Mouse (Mus musculus) inflammation-experienced regulatory T-cells, adult 6 months (primary cell): ENCODE measurements around the gene Grem2. TPM values are rescaled to one million over a fixed set of nuclear protein-coding genes. Genes with fewer than 3 reads are reported as not detected.

Experiments
- ATAC-seq: one replicate; pipeline ENCODE4 v1.8.0; 2017
- polyA plus RNA-seq, 3 experiments: library from polyadenylated mRNA; unstranded; fragments of 100-300 nt; shearing (Covaris generic); gene quantifications; one replicate each; pipeline ENCODE4 v1.2.1; 2017

Grem2 gene
- polyA plus RNA-seq: not detected

DNA sequence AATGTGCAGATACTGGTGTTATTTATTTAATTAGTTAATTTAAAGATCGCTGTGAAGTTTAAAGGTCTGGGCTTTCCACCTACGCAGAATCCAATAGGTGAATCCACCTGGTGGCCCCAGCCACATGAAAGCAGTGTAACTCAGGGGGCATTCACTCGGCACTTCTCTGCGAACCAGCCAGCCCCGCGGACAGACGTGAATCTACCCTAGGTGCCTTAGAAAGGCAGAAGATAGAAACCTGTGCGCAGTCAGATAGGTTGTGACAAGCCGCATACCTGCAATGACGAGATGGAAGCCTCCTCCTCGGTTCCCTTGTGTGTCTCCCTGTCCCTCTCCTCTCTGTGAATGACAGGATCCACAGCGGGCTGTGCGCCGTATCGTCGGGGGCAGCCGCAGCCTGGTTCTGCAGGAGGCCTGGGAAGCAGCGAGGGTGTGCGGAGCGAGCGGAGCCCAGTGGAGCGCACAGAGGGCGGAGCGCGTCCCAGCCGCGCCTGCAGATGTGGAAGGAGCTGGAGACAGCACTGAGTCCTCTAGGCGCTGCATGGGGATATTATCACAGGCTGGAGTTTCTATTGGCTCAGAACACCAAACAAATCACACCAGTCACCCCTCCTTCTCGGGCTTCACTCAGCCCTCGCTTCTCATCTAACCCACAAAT is at the start of gene Grem2:
Grem2 (minus strand) TSS at position 522 of the 658 bp plus-strand sequence.
- ATAC-seq: no peak

DNA sequence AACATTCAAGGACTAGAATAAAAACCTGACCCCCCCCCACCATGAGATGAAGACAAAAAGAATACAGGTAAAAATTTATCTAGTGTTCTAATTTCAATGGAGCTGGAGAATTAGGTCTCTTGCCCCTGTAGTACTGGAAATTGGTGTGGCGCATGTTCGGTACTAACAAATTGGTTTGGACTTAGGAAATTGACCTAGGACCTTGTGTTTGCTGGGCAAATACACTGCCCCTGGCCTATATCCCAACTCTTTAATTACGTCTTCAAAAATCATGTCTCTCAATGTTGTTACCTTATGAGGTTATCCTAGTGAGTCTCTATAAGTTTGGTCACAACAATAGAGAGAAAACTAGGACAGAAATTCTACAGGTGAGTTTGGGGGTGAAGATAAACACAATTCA is 38.2 kb upstream of the Grem2 start:
- no peak for ATAC-seq

DNA sequence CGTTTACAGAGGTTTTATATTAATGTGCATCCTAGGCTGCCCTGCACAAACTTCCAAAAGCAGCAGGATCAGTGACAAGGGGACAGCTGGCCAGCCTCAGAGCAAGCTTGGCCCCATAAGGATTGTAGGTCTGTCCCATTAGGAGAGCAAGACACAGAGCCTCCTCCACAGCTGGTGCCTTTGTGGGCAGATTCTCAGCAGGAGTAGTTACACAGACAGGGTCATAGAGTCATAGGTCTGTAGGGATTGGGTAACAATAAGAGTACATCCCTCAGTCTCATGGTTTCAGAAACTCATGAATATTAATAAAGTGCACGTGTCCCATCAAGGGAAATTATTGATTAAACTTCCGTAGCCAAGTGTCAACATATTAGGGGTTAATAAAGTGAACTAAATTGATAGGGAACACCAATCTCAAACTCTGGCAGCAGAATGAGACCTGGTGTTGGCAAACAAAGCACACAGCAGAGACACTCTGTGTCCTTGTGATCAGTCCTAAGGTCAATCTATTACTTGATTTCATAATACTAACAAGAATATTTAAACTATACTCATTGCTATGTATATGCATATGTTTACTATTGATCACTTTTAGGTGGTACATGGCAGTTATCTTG is 9.5 kb upstream of the Grem2 start:
- ATAC-seq: no peak

DNA sequence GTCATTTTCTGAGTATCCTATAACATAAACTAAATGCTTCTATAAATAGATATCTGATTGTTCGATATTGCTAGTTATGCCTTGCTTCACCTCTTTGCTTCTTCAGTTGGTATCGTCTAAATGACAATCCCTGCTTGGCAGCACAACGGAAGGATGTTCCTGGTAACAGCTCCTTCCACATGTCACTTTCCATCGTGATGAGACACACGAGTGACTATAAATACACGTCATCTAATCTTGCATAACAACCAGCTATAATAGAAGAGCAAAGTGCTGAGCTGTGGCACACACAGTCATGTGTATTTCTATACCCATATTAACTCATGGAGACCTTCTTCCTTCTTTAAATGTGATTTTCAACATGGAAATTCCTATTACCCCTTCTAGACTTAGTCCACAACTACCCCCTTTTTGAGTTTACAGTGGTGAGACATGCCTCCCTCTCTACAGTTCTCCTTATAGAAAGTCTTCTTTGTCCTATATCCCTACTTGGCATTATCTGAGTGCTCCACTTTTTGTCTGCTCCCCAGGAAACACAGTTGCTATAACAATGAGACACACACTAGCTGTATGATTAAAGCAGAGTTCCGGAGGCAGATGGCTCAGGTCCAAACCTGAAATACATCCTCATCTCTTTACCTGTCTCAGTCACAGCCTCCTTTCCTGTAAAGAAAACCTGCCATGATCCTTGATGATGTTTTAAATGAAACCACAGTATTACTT is 8.0 kb upstream of the Grem2 start:
- no peak for ATAC-seq

DNA sequence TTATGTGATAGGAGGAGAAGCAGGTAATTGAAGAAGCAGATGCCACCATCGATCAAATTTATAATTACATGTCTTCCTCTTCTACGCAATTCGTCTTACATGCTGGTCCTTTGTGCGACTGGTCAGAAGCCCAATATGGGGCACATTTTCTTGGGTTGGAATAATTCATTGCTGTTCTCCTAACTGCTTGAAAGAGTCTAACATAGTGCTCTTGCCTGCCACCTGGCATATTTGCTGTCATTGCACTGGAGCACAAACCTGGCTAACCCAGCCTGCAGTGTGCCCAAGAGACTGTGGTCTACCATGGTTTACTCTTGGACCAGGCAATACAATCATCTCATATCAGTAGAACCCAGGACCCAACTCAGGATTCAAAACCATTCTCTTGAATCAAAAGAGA is 2.7 kb downstream of the Grem2 start:
- no peak for ATAC-seq

DNA sequence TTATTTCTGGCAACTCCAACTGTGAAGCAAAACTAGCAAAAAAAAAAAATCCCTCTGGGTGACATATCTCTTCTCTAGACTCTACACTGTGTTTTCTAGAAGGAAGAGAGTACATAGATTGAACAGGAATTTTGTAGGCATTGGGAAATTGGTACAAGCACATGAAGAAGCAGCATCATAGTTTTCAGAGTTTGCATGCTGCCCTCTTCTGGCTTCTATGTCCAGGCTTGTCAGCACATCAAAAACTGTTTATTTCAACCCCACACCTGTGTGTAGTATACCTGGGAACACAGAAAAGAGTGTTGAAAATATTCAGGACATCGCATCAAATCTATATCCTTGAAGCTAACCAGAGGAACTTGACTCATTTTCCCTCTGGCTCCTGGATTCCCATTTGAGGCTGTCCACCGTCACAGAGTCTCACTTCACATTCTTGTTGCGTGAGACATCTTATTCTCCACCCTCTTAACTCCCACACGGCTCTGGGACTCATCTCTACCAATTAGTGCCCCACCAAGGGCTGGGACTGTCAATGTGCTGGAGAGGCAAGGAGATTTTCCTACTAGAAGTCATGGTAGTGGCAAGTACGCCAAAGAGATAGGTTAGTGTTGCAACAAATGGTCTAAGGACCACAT is 3.3 kb downstream of the Grem2 start:
- no peak for ATAC-seq

DNA sequence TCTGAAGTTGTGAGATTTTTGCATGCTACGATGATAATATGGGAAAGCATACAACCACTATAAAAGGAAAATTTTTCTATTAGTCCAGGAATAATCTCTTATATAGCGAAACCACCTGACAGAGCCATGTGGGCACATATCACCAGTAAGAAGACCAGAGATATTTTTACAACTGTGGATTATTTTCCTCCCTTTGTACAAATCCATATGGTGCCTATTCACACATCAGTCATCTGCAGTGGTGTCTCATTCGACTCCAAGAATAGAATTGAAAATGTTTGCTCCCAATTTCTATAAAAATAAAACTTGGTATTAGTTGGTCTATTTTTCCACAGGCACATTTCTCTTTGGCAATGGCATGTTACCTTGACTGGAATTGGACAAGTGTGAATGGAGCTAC is 11.8 kb downstream of the Grem2 start:
- no peak for ATAC-seq

DNA sequence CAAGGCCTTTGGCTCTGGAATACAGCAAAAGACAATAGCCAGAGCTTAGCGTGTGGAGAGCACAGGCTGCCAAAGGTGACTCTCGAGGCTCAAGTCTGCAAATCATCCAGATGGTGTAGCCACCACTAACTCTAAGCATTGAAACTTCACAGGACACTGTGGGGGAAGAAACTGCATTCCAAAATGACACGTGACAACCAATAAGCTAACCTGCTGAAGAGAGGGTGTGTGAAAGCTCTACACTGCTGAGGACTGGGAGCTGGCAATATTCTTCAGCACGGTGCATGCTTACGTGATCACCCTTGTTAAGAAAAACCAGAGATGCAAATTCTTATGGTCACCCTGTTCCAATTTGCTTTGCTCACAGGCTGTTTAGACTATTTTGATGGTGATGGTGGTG is 13.4 kb downstream of the Grem2 start:
- ATAC-seq: no peak

DNA sequence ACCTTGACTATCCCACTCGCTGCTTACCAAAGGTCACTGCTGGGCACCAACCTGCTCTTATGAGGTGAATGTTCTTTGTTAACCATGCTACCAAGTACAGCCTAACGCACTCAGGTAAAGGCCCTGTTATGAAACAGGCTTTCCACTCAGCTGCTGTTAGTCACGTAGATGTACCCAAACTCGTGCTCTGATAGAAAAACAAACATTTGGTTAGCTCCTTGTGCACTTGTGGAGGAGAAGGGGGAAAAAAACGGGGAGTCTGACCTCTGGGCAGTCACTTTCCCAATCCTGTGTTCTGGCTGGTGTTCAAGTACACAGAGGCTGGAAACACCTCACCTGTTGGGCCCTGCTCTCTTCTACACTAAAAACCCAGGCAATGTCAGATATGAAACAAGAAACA is 14.0 kb downstream of the Grem2 start:
- ATAC-seq: no peak

DNA sequence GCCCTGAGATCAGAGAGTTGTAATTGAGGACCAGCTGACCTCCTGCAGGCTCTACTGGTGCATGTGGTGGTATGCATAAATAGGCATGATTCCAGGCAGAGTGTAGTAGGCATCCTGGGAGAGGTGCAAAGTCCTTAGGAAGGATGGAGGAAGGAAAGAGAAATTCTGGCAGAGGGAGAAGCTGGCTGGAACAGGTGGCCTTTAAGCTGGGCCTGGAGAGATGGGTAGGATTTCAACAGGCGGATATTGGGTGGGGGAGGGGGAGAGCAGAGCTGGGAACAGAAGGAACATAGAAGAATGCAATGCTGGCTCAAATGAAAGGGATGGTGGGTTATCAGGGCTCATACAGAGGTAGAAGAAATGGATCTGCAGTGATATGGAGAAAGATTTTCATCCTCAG is 18.9 kb downstream of the Grem2 start:
- no peak for ATAC-seq

DNA sequence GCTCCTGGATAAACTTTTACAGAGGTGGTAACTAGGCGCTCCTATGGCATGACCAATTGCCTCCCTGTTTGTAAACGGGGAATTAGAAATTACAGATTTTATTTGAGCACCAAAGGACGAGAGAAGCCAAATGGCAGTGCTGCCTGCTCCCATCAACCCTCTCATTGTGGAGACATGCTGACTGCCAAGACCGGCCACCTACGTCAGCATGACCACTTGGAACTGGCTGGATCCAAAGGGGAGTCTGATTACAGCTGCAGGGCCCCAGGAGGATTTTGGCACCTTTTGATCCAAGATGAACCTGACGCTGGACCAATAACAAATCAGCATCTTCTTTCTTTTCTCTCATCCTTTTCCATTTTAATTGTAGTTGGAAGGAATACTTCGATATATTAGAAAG is 29.1 kb downstream of the Grem2 start:
- no peak for ATAC-seq

DNA sequence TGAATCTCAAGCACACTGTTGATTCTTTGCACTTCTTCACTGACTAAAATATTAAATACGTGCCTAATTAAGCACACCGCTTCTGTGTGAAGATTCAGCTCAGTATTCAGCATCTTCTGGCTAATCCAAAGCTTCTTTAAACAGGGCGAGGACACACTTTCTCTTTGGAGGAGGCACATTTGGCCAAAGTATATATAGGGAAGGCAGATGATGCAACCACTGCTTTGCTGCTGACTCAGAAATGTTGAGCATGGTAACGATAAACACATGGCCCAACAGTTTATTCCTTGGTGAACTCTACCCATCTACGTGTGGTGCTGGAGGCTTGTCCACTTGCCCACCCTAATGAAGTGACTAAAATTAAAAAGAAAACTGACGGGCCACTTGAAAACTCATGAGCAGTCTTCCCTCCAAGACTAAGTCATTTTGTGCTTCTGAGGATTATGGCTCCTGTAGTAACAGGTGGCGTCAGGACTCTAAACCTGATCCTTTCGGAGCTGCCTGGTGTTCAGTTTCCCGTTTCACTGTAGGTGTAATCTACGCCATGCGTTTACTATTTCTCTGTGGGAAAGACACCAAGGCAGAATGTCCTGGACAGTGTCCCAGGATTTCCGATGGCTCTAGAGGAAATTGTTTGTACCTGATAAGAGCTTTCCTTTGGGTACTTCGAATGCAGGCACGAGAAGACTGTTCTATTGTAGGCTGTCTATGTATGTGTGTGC is 32.8 kb downstream of the Grem2 start:
- no peak for ATAC-seq

DNA sequence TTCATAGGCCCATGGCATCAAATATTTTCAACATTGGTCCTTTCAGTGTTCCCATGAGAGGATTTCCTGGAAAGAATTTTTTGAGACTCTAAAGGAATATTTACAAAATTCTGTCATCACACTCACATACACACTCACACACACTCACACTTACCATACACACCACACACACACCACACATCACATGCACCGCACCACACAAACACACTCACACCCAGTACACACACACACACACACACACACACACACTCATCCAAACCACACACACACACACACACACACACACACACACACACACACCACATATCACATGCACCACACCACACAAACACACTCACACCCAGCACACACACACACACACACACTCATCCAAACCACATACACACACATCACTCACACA is 33.5 kb downstream of the Grem2 start:
- ATAC-seq: no peak

DNA sequence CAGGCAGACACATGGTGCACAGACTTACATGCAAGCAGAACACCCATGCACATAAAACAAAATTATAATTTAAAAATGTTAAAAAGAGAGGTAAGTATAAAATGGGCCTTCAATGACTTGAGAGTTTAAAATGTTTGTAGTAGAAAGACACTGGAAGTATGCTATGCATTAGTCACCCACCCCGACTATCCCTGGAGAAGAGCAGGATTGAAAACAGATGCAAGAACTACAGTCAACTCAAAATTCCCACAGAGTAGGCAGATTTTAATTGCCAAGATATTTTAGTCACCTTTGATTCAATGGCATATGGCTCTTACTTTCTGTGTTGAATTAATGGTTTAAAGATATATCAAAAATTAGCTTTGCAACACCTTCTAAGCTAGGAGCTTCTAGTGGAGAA is 39.1 kb downstream of the Grem2 start:
- no peak for ATAC-seq

DNA sequence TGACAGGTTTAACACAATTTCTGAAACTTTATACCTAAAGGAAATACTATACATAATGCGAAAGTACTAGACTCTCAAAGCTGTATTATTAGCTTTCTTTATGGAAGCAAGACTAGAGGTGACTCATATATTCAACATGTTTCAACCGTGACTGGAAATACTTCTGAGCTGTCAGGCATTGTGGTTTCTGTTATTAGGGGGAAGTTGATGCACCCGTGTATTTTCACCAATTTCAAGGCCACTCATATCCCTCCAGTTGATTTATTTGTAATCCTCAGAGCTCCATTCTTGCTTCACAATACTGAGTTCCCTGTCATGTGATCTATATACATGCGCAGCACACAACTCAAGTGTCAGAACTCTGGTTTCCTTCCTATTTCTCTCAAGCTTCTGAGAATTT is 46.4 kb downstream of the Grem2 start:
- ATAC-seq: no peak

DNA sequence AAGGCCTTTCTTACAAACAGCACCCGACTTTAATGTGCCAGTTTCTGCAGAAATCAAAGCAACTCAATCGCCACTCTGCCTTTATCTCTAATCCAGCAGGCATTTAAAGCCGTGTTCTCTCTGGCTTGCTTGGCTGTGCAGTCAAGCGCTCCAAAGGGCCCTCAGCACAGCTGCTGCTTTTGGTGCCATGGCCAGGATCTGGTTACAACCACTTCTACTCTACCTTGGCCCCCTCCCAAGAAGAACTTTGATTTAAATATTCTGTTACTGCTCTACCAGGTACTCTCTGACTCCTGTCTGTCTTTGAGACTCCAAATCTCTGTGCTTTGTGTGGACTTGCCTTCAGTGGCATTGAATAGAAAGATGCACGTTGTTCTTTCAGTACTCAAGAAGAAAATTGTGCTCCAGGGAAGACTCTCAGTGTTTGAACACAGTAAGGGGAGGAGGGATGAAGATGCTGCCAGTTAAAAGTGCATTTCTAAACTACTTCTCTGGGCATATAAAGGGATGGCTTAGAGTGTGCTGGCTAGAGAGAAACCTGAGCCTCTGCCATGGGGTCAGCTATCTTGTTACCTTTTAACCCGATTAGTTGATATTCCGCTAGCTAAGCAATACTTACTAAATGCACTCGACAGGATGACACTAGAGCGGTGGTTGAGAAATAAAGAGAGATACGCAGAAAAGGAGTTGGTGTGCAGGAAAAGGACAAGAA is 61.1 kb downstream of the Grem2 start:
- ATAC-seq: no peak

DNA sequence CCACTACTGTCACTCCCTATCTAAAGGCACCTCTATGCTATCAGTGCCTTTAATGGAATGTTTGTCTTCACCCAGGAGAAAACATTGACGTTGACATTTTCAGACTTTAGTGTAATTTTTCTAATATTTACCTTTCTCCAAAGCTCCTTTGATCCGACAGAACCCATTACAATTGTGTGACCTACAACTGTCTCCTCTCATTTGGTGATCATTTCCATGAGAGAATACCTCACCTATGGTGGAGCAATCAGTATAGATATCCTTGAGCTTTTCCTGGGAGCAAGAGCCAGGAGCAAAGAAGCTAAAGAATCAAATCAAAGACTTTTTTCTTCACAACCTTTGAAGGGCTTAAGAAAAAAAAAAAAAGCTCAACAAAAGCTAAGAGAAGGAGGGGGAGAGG is 65.4 kb downstream of the Grem2 start:
- no peak for ATAC-seq

DNA sequence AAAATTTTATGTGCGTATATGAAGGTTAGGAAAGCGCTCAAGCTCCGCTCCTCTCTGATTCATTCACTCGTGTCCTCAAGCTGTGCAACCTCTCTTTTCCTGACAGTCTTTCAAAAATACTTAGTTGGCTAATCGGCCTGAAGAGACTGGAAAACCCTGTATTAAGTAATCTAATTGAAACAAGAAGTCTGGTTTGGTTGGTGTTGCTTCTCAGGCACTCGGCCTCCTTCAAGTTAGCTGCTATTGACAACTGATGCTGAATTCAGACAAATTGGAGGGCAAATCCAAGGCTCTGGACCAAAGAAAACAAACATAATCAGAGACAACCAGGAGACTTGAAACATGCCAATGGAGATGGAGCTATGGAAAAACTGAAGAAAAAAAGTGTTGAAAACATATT is 76.8 kb downstream of the Grem2 start:
- ATAC-seq: no peak

DNA sequence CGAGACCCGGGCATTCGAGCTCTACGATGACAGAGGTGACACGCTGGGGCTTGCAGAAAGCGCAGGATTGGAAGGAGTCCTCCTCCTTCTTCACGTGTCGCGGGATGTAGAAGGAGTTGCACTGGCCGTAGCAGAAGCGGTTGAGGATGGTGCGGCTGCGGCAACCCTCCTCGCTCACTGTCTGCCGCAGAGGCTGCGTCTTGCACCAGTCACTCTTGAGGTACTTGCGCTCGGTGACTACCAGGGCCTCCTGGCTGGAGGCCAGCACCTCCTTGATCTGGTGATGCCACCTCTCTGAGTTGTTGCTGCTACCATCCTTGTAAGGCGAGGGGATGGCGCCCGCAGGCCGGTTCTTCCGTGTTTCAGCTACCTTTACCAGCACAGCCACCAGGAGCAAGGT is 84.8 kb downstream of the Grem2 start:
- no peak for ATAC-seq

DNA sequence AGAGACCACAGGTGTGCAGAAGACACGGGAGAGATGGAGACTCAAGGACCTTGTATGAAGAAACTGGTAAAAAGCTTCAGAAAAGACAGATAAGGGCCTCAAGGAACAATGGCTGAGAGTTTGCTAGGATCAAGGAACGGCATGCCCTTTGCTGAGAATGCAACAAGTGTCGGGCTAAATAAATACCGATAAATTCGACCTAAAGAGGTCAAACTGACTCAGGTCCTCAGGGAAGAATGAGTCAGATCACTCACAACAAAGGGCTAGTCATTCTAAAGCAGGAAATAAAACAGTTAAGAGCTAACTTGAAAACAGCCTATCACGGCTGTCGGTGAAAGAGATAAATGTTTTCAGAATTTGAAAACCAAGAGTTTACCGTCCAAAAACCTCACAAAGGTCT is 95.1 kb downstream of the Grem2 start:
- ATAC-seq: no peak

DNA sequence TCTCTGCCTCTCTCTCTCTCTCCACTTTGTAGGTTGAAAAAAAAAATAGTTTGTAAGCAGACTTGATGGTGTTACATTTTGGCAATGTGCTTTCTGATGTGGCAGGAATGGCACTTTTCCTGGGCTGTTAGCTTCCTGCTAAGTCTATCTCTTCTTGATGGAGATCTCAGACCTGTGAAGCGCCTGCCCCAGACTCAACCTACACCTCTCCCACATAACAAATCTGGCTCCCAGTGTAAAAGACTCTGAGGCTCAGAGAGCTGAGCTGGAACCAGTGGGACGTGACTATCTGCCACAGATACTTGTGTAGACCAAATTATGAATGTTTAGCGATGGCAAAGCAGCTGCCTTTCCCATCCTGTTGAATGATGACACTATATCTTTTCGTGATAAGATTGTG is 109.8 kb downstream of the Grem2 start:
- ATAC-seq: no peak

DNA sequence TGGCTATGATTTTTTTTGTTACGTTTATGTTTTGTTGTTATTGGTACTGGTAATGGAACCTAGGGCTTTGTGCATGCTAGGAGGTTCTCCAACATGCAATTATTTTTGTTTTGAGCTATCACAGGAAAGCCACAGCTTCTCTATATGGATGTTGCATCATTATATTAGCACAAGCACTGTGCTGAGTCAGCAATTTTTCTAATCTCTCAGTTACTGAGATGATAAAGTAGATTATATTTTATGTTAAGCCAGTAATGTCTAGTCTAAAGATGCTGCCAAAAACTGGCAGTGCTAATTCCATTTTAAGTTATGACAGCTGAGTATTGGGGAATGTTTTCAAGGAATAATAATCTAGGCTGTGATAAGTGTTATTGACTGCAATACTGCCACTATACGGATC is 133.0 kb downstream of the Grem2 start:
- no peak for ATAC-seq
